Mouse (Mus musculus): Measurements from ENCODE around the gene P2rx5.

GRCm38 (mm10) chr11:73177509-73177875, 17.3 kb downstream of the P2rx5 start:
- TF ChIP-seq POLR2A (IDR thresholded peaks at IDR 0.05; ENCODE audit: insufficient read depth, low read length) (no peak), EP300 (IDR thresholded peaks at IDR 0.05; ENCODE audit: insufficient read depth, low read depth, low read length) (no peak)
